Mouse (Mus musculus): ENCODE data around the gene Rgcc.

Rgcc gene

DNA sequence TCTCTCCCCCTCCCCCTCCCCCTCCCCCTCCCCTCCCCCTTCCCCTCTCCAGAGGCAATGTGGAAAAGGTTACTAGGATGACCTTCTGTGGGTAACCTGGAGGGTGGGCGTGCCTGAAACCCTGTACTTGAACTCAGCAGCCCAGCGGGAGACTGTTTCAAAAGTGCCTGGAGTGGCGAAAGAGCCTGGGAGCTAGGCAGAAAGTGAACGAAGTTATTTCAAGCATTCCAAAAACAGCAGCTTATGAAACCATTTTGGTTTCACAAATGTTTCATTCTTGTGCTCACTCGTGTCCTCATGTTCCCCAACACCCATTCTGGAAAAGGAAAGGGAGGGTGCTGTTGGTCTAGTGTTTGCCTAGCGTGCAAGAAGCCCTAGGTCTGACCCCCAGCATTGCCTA is 1.6 kb downstream of the Rgcc start:
- DNase-seq, result no peak

DNA sequence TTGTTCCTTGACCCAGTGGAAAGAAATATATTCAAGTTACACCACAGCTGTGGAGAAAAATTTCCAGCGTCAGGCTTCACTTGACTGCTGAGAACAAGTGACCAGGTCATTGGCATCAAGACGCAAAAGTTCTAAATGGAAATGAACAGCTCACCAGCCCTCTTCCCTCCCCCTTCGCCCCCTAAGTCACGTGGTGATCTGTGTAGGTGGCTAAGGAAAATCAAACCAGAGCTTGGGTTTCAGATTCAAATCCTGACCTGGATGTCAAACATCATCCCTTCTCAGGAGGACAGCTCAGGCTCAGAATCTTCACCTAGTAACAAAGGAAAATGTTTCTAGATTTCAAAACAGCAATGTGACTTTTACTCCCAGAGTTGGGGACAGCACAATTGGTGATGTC is 2.2 kb downstream of the Rgcc start:
- no peak for DNase-seq

DNA sequence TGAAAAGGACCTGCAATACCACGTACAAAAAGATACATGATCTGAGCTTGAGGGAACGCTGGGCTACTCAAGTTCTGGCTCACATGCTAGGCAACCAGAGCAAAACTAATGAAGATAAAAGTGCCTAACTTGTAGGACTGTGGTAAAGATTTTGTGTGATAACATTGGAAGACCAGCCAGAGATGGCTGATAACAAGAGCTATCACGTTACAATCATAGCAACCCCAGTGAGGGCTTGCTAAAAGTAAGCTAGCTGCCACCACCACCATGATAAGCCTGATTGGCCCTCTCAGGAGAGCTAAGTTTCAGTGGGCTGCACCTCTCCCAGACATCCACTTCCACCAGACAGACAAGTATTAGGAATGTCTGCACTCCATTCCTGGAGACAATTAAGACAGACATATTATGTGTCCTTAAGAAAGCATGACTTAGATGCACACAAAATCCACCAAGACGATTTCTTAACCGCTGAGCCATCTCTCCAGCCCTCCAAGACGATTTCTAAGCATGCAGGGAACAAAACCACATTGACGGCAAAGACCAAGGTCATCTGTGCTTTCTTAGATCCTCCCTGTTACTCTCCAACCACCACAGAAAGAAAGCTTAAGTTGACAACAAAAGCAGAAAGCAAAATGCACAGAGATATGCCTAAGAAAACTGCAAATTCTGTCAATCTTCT is 3.0 kb downstream of the Rgcc start:
- DNase-seq, result no peak

DNA sequence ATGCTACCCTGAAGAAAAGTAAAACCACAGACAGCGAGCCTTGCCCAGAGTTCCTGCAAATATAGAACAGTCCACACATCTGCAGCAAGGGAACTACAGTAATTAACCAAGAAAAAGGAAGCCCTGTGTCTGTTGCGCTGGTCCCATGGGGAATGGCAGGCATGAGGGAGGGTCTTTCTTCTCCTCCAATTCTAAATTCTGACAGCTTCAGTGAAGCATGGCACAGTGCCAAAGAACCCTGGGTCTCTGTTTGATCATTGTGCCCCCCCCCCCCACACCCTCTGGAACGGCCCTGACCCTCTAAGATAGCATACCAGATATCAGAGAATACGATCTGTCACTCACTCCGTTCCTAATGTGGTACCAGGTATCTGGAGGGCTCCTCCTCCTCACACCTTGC is 4.6 kb downstream of the Rgcc start:
- DNase-seq, result no peak

DNA sequence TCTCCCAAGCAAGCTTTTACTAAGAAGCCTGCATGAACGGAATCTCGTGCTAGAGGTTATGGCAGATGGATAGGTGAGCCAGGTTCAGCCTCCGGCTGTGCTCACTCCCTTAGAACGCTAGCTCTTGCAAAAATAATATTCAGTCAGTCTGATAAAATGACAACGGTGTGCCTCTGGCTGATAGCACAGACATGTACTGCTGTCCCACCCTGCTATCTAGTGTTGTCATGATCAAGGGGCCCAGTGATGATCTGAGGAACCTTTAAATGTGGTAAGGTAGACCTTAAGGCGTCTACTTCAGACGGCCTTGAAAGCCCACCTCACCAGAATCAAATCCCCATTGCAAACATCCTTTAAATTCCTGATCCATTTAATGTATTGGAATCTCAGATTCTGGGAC is 5.2 kb downstream of the Rgcc start:
- no peak for DNase-seq

DNA sequence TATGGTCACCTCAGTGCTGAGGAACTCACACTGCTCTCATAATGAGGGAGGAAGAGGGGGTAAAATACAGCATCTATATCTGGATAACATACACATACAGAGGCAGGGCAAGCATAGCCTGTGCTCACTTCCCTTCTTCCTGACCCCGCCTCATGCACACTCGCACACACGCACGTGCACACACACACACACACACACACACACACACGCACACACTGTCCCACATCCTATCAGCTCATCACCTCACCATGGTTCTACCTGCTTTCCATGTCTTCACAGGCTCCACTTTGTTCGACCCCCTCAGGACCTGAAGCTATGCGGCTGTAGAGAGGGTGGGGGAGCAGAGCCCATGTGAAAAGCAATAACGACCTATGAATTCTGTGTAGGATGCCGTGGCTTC is 5.9 kb downstream of the Rgcc start:
- no peak for DNase-seq

DNA sequence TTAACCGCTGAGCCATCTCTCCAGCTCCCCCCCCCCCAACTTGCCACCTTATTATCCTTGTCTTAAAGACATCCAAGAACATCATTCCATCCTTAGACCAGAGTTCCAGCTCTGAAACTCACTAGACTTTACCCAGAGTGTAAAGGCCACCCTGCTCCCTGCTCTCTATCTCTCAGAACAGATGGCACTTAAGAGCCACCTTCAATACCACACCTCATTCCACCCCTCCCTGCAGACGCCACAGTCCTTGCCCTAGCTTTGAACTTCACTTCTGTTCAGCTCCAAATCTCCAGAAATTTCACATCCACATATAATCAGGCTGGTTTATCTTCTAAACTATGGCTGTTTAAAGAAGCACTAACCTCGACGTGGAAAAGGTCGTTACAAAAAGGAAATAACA is 6.5 kb downstream of the Rgcc start:
- DNase-seq, result no peak

DNA sequence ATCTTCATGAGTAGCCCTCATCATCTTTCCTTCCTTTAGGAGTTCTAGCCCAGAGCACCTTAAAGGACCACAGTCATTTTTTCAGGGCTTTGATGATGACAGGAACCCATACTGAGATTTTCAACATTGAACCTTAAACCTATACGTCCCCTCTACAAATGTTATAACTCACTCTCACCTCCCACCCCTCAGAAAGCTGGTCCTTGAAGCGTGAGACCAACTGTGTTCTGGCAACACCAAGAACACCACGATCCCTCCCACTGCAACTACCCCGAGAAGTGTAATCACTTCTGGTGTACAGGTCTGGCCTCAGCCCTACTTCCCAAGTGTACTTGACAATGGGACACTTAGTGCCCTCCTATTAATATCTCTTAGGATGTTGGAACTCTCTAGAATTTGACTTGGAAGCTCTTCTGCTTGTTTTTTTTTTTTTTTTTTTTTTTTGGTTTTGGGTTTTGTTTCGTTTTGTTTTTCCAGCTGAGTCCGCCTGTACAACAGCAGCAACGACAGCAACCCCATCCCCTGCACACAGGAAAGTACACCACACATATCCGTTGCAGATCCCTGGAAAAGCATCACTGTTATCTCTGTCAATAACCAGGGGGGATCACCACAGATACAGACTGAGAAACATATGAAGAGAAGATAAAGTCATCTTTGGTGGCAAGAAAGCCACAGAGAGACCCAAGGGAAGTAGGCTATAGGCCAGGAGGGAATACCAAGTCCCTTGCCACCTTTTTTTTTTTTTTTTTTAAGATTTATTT is 7.2 kb downstream of the Rgcc start:
- no peak for DNase-seq

DNA sequence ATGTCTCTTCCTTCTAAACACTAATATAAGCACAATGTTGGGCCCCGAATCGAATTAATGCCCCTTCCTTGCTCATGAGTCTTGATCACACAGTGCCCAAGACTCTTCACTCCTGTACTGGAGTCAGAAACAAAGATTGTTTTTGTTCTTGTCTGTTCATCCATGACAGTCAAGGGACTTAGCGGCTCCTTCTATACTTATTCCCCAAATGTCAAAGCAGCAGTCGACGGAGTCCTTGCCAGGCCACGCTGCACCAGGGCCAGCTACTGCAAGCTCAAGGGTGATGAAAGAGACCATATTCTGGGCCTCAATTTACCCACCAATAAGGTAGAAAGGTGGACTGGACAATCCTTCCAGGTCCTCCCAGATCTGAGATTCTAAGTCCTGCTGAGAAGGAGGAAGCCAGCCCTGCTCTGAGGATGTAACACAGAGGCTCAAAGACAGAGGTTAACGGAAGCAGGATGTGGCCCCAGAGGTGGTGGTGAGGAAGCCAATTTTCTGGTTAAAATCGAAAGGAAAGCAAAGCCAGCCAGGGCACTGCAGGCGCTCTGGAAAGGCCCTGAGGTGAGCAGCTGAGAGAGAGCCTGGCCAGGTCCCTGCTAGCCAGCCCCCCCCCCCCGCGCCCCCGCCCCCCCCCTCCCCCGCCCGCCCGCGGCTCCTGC is 8.2 kb downstream of the Rgcc start:
- peak in 1 of 2 experiments; percentile 18 for DNase-seq

DNA sequence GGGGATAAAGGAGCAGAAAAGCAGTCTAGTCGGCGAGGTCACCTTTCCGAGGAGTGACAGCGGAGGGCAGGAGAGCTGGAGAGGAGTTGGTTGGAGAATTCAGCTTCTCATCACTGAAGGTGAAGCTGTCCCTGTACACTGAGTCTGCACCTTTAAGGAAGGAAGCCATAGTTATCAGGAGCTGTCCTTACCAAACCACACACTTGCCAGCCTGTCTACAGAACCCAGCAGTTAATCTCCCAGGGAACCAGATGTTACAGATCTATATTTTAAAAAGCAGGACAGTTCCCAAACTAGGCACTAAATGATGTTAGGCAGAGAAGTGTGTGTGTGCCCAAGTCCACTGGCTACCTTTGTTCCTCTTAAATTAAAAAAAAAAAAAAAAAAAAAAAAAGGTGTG is 9.8 kb downstream of the Rgcc start:
- DNase-seq, result no peak

DNA sequence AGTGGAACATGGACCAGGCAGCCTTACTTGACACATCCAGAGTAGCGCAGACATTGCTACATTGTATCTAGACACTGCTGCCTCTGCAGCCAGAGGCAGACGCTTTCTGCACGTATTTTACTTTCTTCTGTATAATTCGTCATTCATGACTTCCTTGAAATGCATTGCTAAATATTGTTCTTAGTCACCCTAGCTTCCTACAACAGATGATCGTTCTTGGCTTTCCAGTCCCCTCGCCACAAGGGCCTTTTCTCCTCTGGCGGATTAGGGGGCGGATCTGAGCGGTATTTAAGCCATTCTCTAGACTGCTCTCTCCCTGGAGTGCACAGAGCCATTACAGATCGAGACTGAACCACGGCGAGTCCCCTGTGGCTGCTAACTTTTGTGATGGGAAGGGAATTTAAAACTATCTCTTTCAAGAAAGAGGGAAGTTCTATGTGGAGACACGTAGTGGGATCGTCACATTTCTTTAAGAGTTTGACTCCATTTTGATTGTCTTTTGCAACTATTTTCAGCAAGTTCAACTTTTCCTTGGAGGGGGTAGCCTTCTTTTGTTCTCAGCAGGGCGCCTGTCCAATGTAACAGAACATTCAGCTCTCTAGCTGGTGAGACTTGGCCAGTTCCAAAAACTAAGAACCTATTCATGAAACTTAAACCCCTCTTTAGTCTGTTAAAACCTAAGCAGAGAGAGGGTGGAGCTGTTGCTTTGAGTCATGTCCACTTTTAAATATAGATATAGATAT is 10.6 kb downstream of the Rgcc start:
- no peak for DNase-seq

DNA sequence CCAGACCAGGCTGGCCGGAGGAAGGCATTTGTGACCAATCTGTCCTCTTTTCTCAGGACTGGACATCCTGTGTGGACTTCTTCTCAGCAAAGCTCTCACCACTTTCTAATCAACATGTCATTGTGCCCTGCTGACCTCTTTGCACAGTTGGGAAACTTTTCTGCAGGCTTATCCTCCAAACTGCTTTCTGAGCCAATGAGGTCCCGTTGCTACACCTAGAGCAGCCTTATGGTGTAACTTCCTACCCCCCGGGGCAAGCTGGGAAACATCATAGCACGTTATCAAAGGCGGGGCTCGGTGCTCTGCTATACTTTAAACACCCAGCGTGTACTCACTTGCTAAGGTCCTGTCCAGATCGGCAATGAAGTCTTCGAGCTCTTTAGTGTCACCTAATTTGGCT is 11.5 kb downstream of the Rgcc start:
- DNase-seq, result no peak

DNA sequence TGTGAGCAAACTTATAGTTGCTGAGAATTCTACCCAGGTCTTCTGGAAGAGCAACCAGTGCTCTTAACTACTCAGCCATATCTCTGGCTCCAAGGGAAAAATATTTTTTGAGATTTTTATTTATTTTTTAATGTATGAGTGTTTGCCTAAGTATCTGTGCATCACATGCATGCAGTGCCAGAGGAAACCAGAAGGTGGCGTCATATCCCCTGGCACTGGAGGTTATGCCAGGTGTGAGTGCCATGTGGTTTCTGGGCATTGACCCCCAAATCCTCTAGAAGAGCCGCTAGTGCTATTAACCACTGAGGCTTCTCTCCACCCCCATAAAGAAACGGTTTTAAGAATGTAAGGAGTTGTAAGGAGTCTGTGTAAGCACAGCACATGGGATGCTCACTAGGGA is 13.2 kb downstream of the Rgcc start:
- no peak for DNase-seq

DNA sequence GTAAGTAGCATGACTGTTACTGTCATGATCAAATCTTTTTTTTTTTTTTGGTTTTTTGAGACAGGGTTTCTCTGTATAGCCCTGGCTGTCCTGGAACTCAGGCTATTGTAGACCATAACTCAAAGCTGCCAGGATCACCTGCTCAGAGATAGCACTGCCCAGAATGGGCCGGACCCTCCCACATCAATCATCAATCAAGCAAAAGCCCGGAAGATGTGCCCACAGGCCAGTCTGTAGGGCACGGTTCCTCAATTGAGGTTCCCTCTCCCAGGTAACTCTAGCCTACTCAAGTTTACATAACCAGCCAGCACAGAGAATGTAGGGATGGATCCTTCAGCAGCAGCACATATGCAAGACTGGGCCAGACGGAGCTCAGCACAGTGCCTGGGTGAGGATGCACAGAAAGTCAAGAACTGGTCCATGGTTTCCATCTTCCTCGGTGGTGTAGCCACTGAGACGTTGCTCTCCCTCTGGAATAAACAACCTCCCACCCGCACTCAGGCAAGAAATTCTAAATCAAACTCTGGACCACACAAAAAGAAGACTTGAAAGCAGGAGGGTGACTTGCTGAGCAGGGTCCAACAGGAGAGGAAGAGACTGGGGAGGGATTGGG is 14.1 kb downstream of the Rgcc start:
- no peak for DNase-seq

DNA sequence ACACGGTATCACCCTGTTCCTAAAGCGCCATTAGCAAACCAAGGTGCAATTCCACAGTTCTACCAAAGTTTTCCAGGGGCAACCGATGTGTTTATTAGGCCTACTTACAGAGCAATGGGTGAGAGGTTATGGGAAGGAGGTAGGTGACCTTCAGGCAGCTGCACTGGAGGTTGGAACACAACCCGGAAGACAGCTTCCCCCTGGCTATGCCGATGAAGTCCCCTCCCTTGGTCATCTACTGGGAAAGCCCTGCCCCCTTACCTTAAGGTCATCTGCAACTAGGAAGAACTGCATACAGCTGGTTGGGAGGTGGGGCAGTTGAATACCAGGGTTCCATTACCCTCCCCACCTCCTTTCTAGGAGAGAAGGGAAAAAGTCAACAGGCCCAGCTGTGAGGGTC is 15.9 kb downstream of the Rgcc start:
- DNase-seq, result no peak

DNA sequence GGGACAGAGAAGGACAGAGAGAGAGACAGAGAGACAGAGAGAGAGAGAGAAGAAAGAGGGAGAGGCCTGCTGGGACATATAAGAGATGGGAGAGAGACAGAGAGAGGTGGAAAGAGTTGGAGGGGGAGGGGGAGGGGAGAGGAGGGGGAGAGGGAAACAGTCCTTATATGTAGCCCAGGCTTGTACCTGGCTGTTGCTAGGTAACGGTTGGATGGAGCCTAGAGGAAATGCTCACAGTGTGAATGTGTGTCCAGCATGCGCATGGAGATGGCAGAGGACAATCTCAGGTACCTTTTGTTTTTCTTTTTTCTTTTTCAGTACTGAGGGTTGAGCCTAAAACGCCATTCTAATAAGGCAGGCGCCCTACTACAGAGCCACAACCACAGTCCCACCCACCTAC is 16.8 kb downstream of the Rgcc start:
- DNase-seq, result no peak

DNA sequence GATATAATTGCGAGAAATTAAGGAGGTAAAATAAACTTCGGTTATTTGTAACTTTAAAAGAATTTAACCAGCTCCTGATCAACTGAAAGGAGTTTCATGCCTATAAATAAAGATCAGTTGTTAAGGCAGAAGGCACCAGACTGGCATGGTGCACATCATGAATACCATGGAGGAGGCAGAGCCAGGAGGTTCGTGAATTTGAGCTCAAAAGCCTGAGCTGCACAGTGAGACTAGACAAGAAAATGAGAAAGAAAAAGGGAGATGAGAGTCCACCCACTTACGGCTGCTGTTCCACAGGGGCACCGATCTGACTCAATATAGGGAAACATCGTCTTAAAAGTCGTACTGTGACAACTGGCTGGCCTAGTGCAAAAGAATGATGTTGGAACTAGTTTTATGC is 17.5 kb downstream of the Rgcc start:
- no peak for DNase-seq

DNA sequence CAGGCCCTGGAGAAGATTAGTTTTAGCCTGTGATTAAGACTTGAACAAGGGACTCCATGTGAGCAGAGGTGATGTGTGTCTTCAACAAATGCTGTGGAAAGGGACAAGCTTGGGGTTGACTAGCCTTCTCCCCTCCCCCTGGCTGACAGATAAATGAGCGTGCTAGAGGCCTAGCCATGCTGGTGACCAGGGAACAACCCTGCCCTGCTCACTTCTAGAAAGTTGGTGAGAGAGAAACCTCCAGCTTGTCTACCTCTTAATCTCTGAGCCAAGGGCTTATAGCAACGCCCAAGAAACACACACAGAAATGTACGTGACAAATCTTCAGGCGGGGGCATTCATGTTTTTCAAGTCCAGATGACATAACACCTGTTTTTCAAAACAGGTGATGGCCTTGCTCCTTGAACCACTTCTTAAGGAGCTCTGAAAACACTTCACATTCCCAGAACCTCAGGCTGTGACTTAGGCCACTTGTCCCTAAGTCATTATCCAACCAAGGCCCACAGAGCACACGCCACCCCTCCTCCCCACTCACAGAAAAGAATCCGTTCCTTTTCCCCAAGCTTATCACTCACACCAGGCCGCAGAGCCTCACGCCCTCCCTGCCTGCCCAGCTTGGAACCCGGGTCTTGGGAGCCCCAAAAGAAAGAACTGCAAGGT is 19.4 kb downstream of the Rgcc start:
- no peak for DNase-seq

DNA sequence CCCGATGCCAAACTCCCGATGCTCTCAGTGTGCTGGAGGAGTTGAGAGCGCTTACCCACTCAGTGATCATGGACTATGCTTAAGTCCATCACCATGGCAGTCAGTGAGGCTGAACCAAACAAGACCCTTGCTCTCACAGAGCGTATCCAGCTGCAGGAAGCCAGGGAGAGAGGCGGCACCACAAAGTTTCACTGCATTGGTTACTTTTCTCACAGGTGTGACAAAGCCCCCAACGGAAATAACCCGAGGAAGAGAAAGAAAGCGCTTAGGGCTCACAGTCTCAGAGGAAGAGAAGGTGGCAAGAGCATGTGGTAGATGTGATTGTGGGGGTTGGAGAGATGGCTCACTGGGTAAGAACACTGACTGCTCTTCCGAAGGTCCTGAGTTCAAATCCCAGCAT is 21.0 kb downstream of the Rgcc start:
- no peak for DNase-seq

DNA sequence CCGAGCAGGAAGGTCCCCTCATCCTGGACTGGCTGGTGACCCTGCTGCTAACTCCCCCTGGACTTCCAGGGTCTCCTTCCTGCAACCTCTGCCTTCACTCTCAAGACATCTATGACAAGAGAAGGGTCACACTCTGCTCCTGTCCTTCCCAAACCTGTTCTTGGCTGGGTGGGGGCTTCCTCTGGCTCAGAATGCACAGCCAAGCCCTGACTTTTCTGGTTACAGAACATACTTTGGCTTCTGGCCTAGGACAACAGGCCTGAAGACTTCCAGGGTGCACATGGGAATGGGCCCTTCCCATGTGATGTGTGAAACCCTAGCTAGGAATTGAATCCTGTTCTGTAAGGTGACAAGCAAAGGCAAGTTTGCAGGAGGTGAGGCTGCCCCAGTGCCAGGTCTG is 22.0 kb downstream of the Rgcc start:
- no peak for DNase-seq

DNA sequence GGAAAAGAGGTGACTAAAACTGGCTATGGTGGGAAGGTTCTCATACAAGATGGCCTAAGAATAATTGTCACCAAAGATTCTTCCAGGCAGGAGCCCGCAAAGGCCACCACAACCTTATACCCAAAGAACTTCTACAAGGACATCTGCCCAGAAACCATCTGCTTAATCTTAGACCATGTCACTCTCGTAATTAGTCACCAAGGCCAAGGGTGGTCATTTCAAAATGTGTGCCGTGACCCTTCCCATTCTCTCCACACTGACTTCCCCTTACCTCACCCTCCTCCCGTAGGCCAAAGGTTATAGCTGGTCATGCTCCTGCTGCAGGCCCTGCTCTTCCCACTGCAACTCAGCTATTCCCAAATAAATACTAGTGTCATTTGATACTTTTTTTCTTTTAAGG is 22.5 kb downstream of the Rgcc start:
- no peak for DNase-seq

DNA sequence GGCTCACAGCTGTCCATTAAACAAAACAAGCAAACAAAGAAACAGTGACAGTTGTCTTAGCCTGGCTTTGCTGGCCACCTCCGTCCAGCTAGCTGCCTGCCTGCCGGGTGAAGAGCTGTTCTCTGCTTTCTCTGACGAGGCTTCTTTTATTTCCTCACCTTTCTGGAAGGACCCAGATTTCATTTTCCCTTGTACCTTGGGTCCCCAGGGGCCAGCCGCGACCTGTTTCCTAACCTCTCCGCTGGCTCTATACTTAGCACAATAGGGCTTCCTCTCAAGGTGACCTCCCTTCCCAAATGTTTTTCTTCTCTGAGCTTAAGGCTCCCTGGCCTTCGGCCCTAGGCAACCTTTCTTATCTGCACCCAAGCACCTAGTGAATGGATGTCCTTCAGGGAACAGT is 23.5 kb downstream of the Rgcc start:
- DNase-seq, result no peak
